Mouse (Mus musculus): Measurements from ENCODE around the gene Zfp92. TPM values are rescaled to one million over a fixed set of nuclear protein-coding genes. Genes with fewer than 3 reads are reported as not detected.

The Zfp92 gene
- not detected for polyA plus RNA-seq (2014; fragmentation: Illumina TruSeq; extraction: RNeasy Lipid Tissue Mini Kit (QIAGEN cat#74804); ENCODE audit: low read depth, low replicate concordance)

GRCm38 (mm10) chrX:73410880-73411517 lies at the start of gene Zfp92:
Gene Zfp92 (plus strand): TSS chrX:73411096.

GRCm38 (mm10) chrX:73398636-73399035 lies 12.3 kb upstream of the Zfp92 start, which contains the start of gene Gm18336:
Gene Gm18336 (minus strand): TSS chrX:73398736.

GRCm38 (mm10) chrX:73435252-73435651 lies 24.4 kb downstream of the Zfp92 start, which contains the start of gene Trex2:
Gene Trex2 (minus strand): TSS chrX:73435344.

GRCm38 (mm10) chrX:73458877-73459392 lies 48.0 kb downstream of the Zfp92 start, which contains the start of gene Haus7:
Gene Haus7 (minus strand): TSS chrX:73459044.

Other genes with a start within 250 kb of the Zfp92 start
- not detected for gene Spin2d, start 234.1 kb upstream of the Zfp92 start, polyA plus RNA-seq (2014; fragmentation: Illumina TruSeq; extraction: RNeasy Lipid Tissue Mini Kit (QIAGEN cat#74804); ENCODE audit: low read depth, low replicate concordance)
- 1.2 TPM for gene Xlr3b, start 218.9 kb upstream of the Zfp92 start, polyA plus RNA-seq (2014; fragmentation: Illumina TruSeq; extraction: RNeasy Lipid Tissue Mini Kit (QIAGEN cat#74804); ENCODE audit: low read depth, low replicate concordance)
- gene Xlr4b, start 196.8 kb upstream of the Zfp92 start, polyA plus RNA-seq (2014; fragmentation: Illumina TruSeq; extraction: RNeasy Lipid Tissue Mini Kit (QIAGEN cat#74804); ENCODE audit: low read depth, low replicate concordance) = 1.3 TPM
- 4.0 TPM for gene F8a, start 182.8 kb upstream of the Zfp92 start, polyA plus RNA-seq (2014; fragmentation: Illumina TruSeq; extraction: RNeasy Lipid Tissue Mini Kit (QIAGEN cat#74804); ENCODE audit: low read depth, low replicate concordance)
- not detected for gene Xlr4c, start 168.0 kb upstream of the Zfp92 start, polyA plus RNA-seq (2014; fragmentation: Illumina TruSeq; extraction: RNeasy Lipid Tissue Mini Kit (QIAGEN cat#74804); ENCODE audit: low read depth, low replicate concordance)
- gene Xlr3c, start 145.7 kb upstream of the Zfp92 start, polyA plus RNA-seq (2014; fragmentation: Illumina TruSeq; extraction: RNeasy Lipid Tissue Mini Kit (QIAGEN cat#74804); ENCODE audit: low read depth, low replicate concordance) = not detected
- not detected for gene Xlr5a, start 118.1 kb upstream of the Zfp92 start, polyA plus RNA-seq (2014; fragmentation: Illumina TruSeq; extraction: RNeasy Lipid Tissue Mini Kit (QIAGEN cat#74804); ENCODE audit: low read depth, low replicate concordance)
- not detected for gene Xlr5c, start 118.1 kb upstream of the Zfp92 start, polyA plus RNA-seq (2014; fragmentation: Illumina TruSeq; extraction: RNeasy Lipid Tissue Mini Kit (QIAGEN cat#74804); ENCODE audit: low read depth, low replicate concordance)
- not detected for gene Gm45015, start 74.3 kb upstream of the Zfp92 start, polyA plus RNA-seq (2014; fragmentation: Illumina TruSeq; extraction: RNeasy Lipid Tissue Mini Kit (QIAGEN cat#74804); ENCODE audit: low read depth, low replicate concordance)
- 6.0 TPM for gene Zfp275, start 68.5 kb upstream of the Zfp92 start, polyA plus RNA-seq (2014; fragmentation: Illumina TruSeq; extraction: RNeasy Lipid Tissue Mini Kit (QIAGEN cat#74804); ENCODE audit: low read depth, low replicate concordance)
- not detected for gene Gm18336, start 12.4 kb upstream of the Zfp92 start, polyA plus RNA-seq (2014; fragmentation: Illumina TruSeq; extraction: RNeasy Lipid Tissue Mini Kit (QIAGEN cat#74804); ENCODE audit: low read depth, low replicate concordance)
- gene Trex2, start 24.2 kb downstream of the Zfp92 start, polyA plus RNA-seq (2014; fragmentation: Illumina TruSeq; extraction: RNeasy Lipid Tissue Mini Kit (QIAGEN cat#74804); ENCODE audit: low read depth, low replicate concordance) = not detected
- gene Haus7, start 47.9 kb downstream of the Zfp92 start, polyA plus RNA-seq (2014; fragmentation: Illumina TruSeq; extraction: RNeasy Lipid Tissue Mini Kit (QIAGEN cat#74804); ENCODE audit: low read depth, low replicate concordance) = 8.2 TPM
- 75.2 TPM for gene Bgn, start 72.5 kb downstream of the Zfp92 start, polyA plus RNA-seq (2014; fragmentation: Illumina TruSeq; extraction: RNeasy Lipid Tissue Mini Kit (QIAGEN cat#74804); ENCODE audit: low read depth, low replicate concordance)
- gene Atp2b3, start 92.0 kb downstream of the Zfp92 start, polyA plus RNA-seq (2014; fragmentation: Illumina TruSeq; extraction: RNeasy Lipid Tissue Mini Kit (QIAGEN cat#74804); ENCODE audit: low read depth, low replicate concordance) = not detected
- not detected for gene Dusp9, start 228.3 kb downstream of the Zfp92 start, polyA plus RNA-seq (2014; fragmentation: Illumina TruSeq; extraction: RNeasy Lipid Tissue Mini Kit (QIAGEN cat#74804); ENCODE audit: low read depth, low replicate concordance)
- gene Pnck, start 249.0 kb downstream of the Zfp92 start, polyA plus RNA-seq (2014; fragmentation: Illumina TruSeq; extraction: RNeasy Lipid Tissue Mini Kit (QIAGEN cat#74804); ENCODE audit: low read depth, low replicate concordance) = not detected

Data from liver, adult 10 weeks (tissue).